Mouse (Mus musculus) brain, adult 2 months (tissue): ENCODE results near the gene Lman1l.
A peak's percentile ranks its signal among the peaks of the same experiment; 100 is the strongest.

ENCODE experiments used
- DNase-seq: peaks from one replicate; pipeline ENCODE4 v3.0.0; 2011; ENCODE audit warnings: low read depth, low spot score

Lman1l gene

GRCm38 (mm10) chr9:57618854-57619253 is 1.7 kb downstream of the Lman1l start:
- no peak for DNase-seq

DNA sequence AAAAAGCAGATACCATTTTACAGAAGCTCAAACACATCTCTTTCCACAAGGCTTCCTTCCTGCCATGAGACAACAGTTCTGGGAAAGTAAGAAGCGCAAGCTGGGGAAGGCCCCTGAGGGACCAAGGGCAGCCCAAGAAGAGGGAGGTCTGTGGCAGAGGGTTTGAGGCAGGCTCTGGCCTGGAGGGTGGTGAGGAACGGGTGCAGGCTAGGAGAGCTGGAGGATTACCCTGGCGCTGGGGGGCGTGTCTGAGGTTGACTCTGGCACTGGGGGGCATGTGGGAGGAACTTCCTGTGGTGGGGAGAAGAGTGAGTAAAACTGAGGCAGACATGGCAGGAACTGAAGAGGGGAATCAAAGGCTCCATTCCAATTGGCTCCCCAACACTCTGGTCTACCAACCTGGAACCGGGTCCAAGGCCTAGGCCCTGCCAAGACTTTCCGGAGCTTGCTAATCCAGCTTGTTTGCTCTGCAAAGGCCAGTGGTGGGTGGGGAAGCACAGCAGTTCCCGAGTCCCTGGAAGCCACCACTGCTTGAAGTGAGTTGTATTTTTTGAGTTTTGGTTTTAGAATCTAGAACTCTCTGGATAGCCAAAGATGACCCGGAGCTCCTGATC is 2.9 kb downstream of the Lman1l start:
- DNase-seq, result no peak

DNA sequence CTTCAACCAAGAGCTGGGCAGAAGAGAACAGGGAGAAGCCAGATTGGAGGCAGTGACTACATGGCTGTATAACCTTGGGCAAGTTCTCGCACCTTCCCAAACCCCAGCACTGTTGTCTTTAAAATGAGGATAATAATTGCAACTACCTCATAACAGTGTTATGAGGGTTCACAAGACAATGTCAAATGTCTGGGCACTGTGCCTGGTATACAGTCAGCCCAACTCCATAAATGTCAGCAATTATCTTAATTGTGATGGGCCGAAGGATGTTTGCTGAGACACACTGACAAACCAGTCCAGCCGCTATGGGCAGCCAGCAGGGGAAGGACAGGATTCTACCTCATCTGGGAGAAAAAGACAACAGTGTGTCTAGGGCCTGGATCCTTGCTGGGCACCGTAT is 5.8 kb downstream of the Lman1l start:
- no peak for DNase-seq

DNA sequence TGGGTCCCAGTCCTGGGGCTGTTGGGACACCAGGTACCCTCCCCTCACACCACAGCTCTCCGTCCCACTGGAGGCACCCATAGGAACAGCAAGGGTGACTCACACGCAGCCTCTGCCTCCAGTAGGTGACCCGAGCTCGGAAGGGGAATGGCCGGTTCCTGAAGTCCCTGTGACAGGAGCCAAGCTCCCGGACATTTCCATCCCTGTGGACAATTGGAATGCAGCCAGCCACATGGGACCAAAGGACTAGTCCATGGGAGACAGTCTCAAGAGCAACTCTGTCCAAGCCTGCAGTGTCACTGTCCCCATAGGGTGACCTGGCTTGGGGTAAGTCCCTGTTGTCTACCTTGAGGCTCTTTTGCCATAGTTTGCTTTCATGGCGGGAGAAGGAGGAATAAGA is 6.6 kb downstream of the Lman1l start:
- no peak for DNase-seq

- DNase-seq, result no peak
Observed at GRCm38 (mm10) chr9:57612587-57612986, 8.0 kb downstream of the Lman1l start.

- DNase-seq, result peak; percentile 87
Observed at GRCm38 (mm10) chr9:57610359-57610826, 10.2 kb downstream of the Lman1l start.

DNA sequence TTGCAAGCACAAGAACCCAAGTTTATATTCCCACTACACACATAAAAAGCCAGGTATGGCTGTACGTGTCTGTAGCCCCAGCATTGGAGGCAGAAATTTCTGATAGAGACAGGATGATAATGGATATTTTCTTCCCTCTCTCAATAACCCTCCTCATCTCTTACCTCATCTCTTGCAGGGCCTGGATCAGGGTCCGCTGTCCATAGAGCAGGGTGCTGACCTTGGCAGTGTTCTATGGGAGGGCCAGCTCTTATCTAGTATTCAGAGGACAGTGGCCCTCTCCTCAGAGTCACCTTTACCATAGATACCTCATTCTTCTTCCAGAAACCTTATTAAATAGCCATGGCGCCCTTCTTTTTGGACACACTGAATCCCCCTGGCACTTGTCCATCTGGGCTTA is 10.8 kb downstream of the Lman1l start:
- DNase-seq, result no peak

- DNase-seq, result peak; percentile 43
Observed at GRCm38 (mm10) chr9:57606139-57606851, 14.3 kb downstream of the Lman1l start, which contains the start of gene Cplx3. Gene Cplx3 (minus strand): TSS chr9:57606281.

DNA sequence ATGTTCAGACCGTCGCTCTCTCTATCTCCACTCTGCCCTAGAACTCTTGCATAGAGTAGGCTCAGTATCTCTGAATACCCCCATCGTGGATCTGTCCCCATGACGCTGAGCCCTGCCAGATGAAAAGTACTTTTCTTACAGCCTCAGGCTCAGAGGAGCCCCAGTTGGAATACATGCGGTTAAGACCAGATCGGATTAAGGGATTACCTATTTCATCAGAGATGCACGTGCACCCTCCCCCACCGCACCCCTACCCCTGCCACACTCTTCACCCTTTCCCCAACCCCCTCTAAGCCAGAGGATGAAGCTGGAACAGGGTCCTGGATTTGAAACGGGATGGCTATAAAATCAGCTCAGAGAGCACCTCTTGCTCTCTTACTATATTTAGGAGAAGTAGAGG is 15.1 kb downstream of the Lman1l start:
- no peak for DNase-seq

- DNase-seq, result peak; percentile 59
Observed at GRCm38 (mm10) chr9:57604875-57605274, 15.7 kb downstream of the Lman1l start.

GRCm38 (mm10) chr9:57602098-57602497 is 18.5 kb downstream of the Lman1l start:
- DNase-seq, result no peak

- peak; percentile 92 for DNase-seq
Observed at GRCm38 (mm10) chr9:57601353-57601706, 19.2 kb downstream of the Lman1l start.

DNA sequence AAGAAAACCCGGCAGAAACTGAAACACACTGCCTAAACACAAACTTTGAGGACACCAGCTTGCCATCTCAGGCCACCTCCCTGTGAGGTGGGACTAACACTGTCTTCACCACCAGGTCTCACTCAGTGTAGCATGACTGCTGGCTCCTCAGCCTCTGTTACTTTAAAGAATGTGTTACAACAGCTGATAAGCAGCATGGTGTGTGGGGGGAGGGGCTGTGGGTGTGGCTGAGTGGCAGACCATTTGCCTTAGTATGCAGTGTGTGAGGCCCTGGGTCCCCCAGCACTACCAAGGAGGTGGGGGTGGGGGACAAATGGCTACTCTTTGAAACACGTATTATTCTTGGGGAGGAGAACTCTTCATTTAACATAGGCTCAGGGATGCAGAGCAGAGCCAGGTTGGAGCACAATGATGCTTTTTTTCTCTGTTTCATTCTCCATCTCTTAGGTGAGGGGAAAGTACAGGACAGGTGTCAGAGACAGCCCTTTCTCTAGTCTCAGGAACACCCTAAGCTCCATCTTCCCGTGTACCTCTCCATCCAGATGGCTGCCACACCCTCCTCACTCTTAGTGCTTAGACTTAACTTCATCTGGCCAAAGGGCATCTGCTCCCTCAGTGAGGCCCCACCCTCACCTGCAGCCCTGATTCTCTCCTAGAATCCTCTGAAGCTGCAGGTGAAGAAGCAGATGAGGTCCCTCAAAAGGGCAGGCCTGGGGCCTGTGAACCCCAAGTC is 19.8 kb downstream of the Lman1l start:
- DNase-seq, result no peak

DNA sequence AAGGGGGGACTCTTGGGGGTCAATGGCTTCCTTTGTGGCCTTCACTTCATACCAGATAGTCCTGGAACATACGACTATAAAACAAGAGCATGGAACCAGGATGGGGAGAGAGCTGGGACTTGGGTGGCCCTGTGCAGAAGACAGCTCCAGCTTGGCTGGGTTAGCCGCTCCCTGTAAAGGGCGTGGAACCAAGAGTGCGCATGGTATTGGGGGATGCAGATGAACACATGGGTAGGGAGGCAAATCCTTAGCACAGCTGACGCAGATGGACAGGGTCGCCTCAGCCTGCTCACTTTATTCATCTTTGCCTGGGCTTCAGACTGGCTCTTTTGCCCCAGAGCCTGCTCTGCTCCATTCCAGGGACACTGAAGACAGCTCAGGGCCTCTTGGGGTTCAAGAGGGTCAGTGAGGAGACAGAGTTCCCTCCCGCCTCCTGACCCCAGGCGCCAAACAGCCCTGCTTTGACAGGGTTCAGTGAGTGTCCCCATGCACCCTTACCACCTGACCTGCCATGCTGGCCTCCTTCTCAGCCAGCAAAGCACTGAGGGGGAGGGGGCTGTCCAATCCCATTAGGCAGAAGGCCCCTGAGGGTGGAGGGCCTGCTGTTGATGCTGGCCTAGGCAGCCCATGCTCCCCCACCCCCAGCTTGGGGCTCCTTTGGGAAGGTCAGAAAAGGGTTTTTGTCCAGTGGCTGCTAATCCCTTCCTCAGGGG is 21.6 kb downstream of the Lman1l start:
- DNase-seq, result no peak

DNA sequence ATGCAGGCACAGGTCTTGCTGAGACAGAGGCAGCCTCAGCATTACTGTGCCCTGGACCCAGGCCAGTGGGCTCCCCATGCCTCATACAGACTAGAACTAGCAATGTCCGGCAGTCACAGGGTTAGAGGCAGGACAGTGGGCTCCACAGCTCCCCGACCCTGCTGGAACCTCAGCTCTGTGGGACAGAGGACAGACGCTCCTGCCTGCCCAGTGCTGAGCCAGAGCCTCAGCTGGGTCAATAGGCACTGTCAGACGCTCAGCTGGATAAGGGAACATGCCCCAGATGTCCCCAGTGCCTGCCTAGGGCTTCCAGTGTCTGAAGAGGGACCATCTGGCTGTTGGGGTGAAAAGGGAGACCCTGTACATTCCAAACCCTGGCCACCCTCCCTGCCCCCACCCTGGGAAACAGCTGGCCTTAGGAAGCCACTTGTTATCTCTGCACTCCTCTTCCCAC is 22.6 kb downstream of the Lman1l start:
- DNase-seq, result peak; percentile 29

DNA sequence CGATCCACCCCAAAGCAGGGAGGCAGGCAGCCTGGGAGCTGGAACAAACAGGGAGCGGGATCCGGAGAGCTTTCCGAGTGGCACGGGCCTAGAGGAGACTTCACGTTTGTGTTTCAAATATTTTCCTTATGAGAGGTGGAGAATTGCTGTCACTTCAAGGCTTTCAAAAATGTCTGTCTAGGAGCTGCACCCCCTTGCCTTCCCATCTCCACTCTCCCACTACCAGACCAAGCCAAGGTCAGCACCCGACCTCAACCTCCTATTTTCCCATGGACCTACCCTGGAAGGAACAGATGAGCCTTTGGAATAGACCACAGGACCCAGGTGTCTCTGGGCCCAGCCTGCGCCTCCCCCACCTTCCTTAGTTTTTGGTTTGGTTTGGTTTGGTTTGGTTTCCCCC is 23.3 kb downstream of the Lman1l start:
- no peak for DNase-seq

DNA sequence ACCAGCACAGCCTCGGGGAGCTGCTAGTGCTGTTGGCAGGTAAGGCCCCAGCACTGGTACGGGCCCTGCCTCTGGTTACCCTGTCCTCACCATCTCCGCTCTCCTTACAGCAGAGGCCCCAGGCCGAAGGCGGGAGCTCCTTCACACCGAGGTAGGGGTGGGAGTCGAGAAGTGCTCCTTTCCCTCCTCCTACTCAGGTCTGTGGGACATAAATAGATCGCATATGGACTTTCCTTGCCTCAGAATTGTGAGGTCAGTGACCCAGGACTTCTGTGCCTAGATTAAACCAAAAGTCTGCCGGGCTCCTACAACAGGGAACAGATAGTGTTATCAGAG is 26.4 kb downstream of the Lman1l start:
- no peak for DNase-seq

DNA sequence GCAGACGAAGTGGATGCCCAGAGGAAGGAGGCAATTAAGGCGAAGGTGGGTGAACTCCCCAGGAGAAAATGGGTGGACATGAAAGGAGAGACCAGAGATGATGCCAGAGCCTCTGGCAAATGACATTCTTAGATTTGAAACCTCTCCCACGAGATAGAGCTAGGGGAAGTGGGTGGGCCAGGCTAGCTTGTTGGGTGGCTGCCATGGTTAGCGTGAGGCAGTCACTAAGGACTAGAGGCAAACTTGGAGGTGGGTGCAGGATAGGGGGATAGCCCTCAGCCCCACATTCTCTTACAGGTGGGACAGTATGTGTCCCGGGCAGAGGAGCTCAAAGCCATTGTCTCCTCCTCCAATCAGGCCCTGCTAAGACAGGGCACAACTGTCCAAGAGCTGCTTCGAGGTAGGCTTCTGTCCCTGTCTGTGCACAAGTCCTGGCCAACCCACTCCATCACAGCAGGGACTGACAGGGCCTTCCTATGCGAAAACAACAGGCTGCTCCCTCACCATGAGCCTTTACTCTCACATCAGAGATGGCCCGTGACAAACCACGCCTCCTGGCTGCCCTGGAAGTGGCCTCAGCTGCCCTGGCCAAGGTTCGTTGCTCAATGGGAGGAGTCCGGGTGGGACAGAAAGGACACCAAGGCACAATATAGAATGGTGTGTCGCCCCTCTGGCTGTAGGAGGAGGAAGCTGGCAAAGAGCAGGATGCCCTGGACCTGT is 27.0 kb downstream of the Lman1l start:
- peak; percentile 40 for DNase-seq

GRCm38 (mm10) chr9:57590726-57591125 is 29.8 kb downstream of the Lman1l start:
- DNase-seq, result peak; percentile 83

DNA sequence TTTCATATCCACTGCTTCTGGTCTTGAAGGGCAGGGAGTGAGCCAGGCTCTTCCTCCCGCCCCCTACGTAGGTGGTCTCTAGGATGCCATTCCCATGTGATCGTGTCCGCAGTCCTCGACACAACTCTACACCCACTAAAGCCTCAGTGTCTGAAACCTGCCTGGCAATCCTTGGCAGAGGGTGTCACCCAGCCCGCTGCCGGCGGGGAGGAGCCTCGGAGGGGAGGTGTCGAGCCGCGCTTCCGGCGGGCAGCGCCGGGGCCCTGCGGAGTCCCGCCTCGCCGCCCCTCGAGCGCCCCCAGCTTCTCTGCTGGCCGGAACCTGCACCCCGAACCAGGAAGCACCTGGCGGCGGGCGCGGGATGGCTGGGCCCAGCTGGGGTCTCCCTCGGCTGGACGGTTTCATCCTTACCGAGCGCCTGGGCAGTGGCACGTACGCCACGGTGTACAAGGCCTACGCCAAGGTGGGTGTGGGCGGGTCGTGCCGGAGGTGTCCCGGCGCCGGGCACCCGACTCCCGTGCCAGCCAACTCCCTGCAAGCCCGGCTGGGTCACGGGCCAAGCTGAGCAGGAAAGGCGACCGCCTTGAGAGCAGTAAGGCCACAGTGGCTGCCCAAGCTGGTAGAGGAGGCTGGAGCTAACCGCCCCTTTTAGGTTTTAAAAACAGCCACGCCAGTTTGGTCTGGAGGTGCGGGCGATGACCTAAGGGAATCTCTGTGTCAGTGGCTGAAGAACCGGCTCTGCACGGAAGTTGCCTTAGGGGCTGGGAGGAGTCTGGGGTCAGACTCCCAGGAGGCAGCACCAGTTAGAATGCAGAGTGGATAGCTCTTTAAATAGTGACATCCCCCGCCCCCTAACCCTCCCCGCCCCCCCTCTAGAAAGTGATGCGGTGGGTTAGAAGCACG is 31.1 kb downstream of the Lman1l start, which contains the start of gene Ulk3:
Gene Ulk3 (plus strand): TSS at position 229 of the 903 bp plus-strand sequence.
- DNase-seq, result peak; percentile 88
